8 mouse cellular contexts compared by ENCODE assay signal in genomic region chr13:48513003-48513929, GRCm38 (mm10). TPM values are rescaled to one million over a fixed set of nuclear protein-coding genes. Genes with fewer than 3 reads are reported as not detected.
DNase-seq lines count a peak whose midpoint lies in the region; ATAC-seq lines count a peak whose summit lies in the region.

Zfp169 (minus strand) TSS chr13:48513451.
A830005F24Rik (plus strand) TSS chr13:48513570.

- H3K9me3 ChIP-seq in embryonic facial prominence, embryonic 14.5 days (ENCODE audit: control insufficient read depth, low read length): 0 out of 2 replicates have a peak, but pooled peaks cover 3% of the 10 kb centered on the region
- H3K9me3 ChIP-seq in kidney, embryonic 14.5 days (ENCODE audit: control insufficient read depth, low read length): no peaks in the 10 kb centered on the region
- no peaks in the 10 kb centered on the region for H3K9me3 ChIP-seq in limb, embryonic 15.5 days

- H3K4me3 ChIP-seq in embryonic facial prominence, embryonic 14.5 days (ENCODE audit: low read depth, low read length): peak within 1 kb of the TSS; percentile 74
- peak within 1 kb of the TSS; percentile 66 for H3K4me3 ChIP-seq in kidney, embryonic 14.5 days (ENCODE audit: low read length)
- H3K4me3 ChIP-seq in limb, embryonic 15.5 days: peak within 1 kb of the TSS; percentile 67

- peak; percentile 94 for DNase-seq in 416B (ENCODE audit: low read depth)
- DNase-seq in adrenal gland, postnatal 4 days (ENCODE audit: low spot score in 2 of 2): peak; percentile 36 to 55
- peak; percentile 97 for DNase-seq in embryonic facial prominence, embryonic 14.5 days (ENCODE audit: low spot score)
- peak; percentile 88 to 90 for DNase-seq in heart, adult 9 months (ENCODE audit: low spot score in 2 of 2)
- DNase-seq in monocyte, adult 2 months (ENCODE audit: low read depth in 1 of 2, low spot score in 2 of 2): peak; percentile 32 to 70
- DNase-seq in spleen, postnatal 36 days (ENCODE audit: low spot score in 2 of 2): peak; percentile 91

- H3K36me3 ChIP-seq in embryonic facial prominence, embryonic 14.5 days (ENCODE audit: control insufficient read depth, insufficient read depth, low read length): no peaks in the 10 kb centered on the region
- H3K36me3 ChIP-seq in kidney, embryonic 14.5 days (ENCODE audit: control insufficient read depth, insufficient read depth, low read length): no peaks in the 10 kb centered on the region
- H3K36me3 ChIP-seq in limb, embryonic 15.5 days: no peaks in the 10 kb centered on the region

- H3K4me1 ChIP-seq in embryonic facial prominence, embryonic 14.5 days (ENCODE audit: control insufficient read depth, insufficient read depth, low read length): 0 out of 2 replicates have a peak, but pooled peaks cover 8% of the 10 kb centered on the region
- no peaks in the 10 kb centered on the region for H3K4me1 ChIP-seq in kidney, embryonic 14.5 days (ENCODE audit: control insufficient read depth, insufficient read depth, low read length)
- H3K4me1 ChIP-seq in limb, embryonic 15.5 days: peaks cover 7% of the 10 kb centered on the region

- H3K27ac ChIP-seq in embryonic facial prominence, embryonic 14.5 days (replicated peaks; ENCODE audit: low read depth, low read length): no peak within 1 kb of the TSS
- no peak within 1 kb of the TSS for H3K27ac ChIP-seq in kidney, embryonic 14.5 days (ENCODE audit: low read depth, low read length)
- 0 out of 2 replicates have a peak within 1 kb of the TSS, but pooled peaks have one; percentile 33 for H3K27ac ChIP-seq in limb, embryonic 15.5 days

- ATAC-seq in embryonic facial prominence, embryonic 14.5 days (ENCODE audit: low read depth): peak; percentile 99
- peak; percentile 99 for ATAC-seq in kidney, embryonic 14.5 days (ENCODE audit: low FRiP score, low TSS enrichment)
- peak; percentile 98 for ATAC-seq in limb, embryonic 15.5 days (ENCODE audit: insufficient number of reproducible peaks, low FRiP score, low TSS enrichment, low read depth)

- 2% methylated on average over 34 of the region's 34 CpGs for whole genome bisulfite sequencing in embryonic facial prominence, embryonic 14.5 days
- 3% methylated on average over 34 of the region's 34 CpGs for WGBS in kidney, embryonic 14.5 days
- WGBS in limb, embryonic 15.5 days: 1% methylated on average over 34 of the region's 34 CpGs

- H3K4me2 ChIP-seq in embryonic facial prominence, embryonic 14.5 days (ENCODE audit: low read depth, low read length): peak within 1 kb of the TSS; percentile 86
- H3K4me2 ChIP-seq in kidney, embryonic 14.5 days (replicated peaks; ENCODE audit: low read depth, low read length): peak within 1 kb of the TSS; percentile 72
- peak within 1 kb of the TSS; percentile 86 for H3K4me2 ChIP-seq in limb, embryonic 15.5 days

- peak within 1 kb of the TSS; percentile 69 for H3K9ac ChIP-seq in embryonic facial prominence, embryonic 14.5 days (ENCODE audit: low read depth, low read length)
- H3K9ac ChIP-seq in kidney, embryonic 14.5 days (ENCODE audit: low read depth, low read length): peak within 1 kb of the TSS; percentile 68; the same call in 1 of the 2 replicates
- peak within 1 kb of the TSS; percentile 63 for H3K9ac ChIP-seq in limb, embryonic 15.5 days

- H3K27me3 ChIP-seq in embryonic facial prominence, embryonic 14.5 days (replicated peaks; ENCODE audit: control insufficient read depth, insufficient read depth, low read length): no peaks in the 10 kb centered on the region
- no peaks in the 10 kb centered on the region for H3K27me3 ChIP-seq in kidney, embryonic 14.5 days (ENCODE audit: control insufficient read depth, insufficient read depth, low read length)
- no peaks in the 10 kb centered on the region for H3K27me3 ChIP-seq in limb, embryonic 15.5 days

RNA-seq across cellular contexts. Expression of gene Zfp169, which starts in this region (rescaled TPM):
- 10 to 100 TPM; 11.7 to 12.0 TPM for total RNA-seq in adrenal gland, postnatal 4 days (2021)
- polyA plus RNA-seq in embryonic facial prominence, embryonic 14.5 days (2014; fragmentation: Nextera tagmentation; extraction: Ambion mirVana): 5.0 and 6.3 TPM in 2 replicates
- polyA plus RNA-seq in kidney, embryonic 14.5 days (2014; fragmentation: Nextera tagmentation; extraction: Ambion mirVana): 2.3 and 4.0 TPM in 2 replicates
- 4.8 TPM in 2 replicates for polyA plus RNA-seq in limb, embryonic 15.5 days (2015; fragmentation: Nextera tagmentation; extraction: Ambion mirVana)

RNA-seq across cellular contexts. Expression of gene A830005F24Rik, which starts in this region (rescaled TPM):
- not detected for total RNA-seq in adrenal gland, postnatal 4 days (2021)
- 0.82 and 1.5 TPM in 2 replicates for polyA plus RNA-seq in embryonic facial prominence, embryonic 14.5 days (2014; fragmentation: Nextera tagmentation; extraction: Ambion mirVana)
- 2.0 and 2.1 TPM in 2 replicates for polyA plus RNA-seq in kidney, embryonic 14.5 days (2014; fragmentation: Nextera tagmentation; extraction: Ambion mirVana)
- polyA plus RNA-seq in limb, embryonic 15.5 days (2015; fragmentation: Nextera tagmentation; extraction: Ambion mirVana): 1.8 and 2.6 TPM in 2 replicates

Comparison
In these comparisons a context has a peak if more than half of its experiments do, and no peak if none do; other contexts are left out.
1. DNase-seq: peak in every context shown above with its lines; median percentile 97 in embryonic facial prominence, embryonic 14.5 days; 94 in 416B; 91 in spleen, postnatal 36 days; 89 in heart, adult 9 months; 51 in monocyte, adult 2 months; 46 in adrenal gland, postnatal 4 days.